Mouse (Mus musculus) CH12.LX (cell line): ENCODE data around the gene 1300017J02Rik.

Experiments
- CTCF ChIP-seq, 2 experiments: IDR thresholded peaks in 1 of 2; conservative IDR thresholded peaks in 1 of 2; 2 replicates each; pipeline ENCODE4 v1.5.1; 2011 to 2012; ENCODE audit warnings: low read depth in 2 of 2, low read length in 2 of 2, improper control_type of control experiment in 1 of 2, inconsistent platforms in 1 of 2, mild to moderate bottlenecking in 1 of 2, moderate library complexity in 1 of 2
- E2F4 ChIP-seq: IDR thresholded peaks from 2 replicates; pipeline ENCODE4 v1.6.1; 2011; ENCODE audit warnings: low read depth, low read length, improper control_type of control experiment; ENCODE audit not compliant: insufficient replicate concordance
- EP300 ChIP-seq: IDR thresholded peaks from 2 replicates; pipeline ENCODE4 v1.6.1; 2011; ENCODE audit warnings: low read length, improper control_type of control experiment
- ETS1 ChIP-seq: conservative IDR thresholded peaks from 2 replicates; pipeline ENCODE4 v1.6.1; 2012; ENCODE audit warnings: low read depth, mild to moderate bottlenecking, inconsistent platforms, low read length, improper control_type of control experiment, moderate library complexity
- HCFC1 ChIP-seq: IDR thresholded peaks from 2 replicates; pipeline ENCODE4 v1.6.1; 2012; ENCODE audit warnings: low read depth, mild to moderate bottlenecking, inconsistent platforms, low read length, improper control_type of control experiment
- NELFE ChIP-seq: IDR thresholded peaks from 2 replicates; pipeline ENCODE4 v1.6.1; 2011; ENCODE audit warnings: low read depth, low read length, improper control_type of control experiment
- POLR2A ChIP-seq: IDR thresholded peaks from 2 replicates; pipeline ENCODE4 v1.6.1; 2011; ENCODE audit warnings: low read depth, mild to moderate bottlenecking, improper control_type of control experiment, low read length
- SMC3 ChIP-seq: IDR thresholded peaks from 2 replicates; pipeline ENCODE4 v1.6.1; 2011; ENCODE audit warnings: low read depth, low read length, improper control_type of control experiment
- UBTF ChIP-seq: IDR thresholded peaks from 2 replicates; pipeline ENCODE4 v1.6.1; 2012; ENCODE audit warnings: low read depth, mild to moderate bottlenecking, inconsistent platforms, low read length, improper control_type of control experiment, moderate library complexity
- USF1 ChIP-seq: IDR thresholded peaks from 2 replicates; pipeline ENCODE4 v1.6.1; 2014; ENCODE audit warnings: low read depth, mild to moderate bottlenecking, inconsistent platforms, low read length, improper control_type of control experiment

- TF ChIP-seq HCFC1: no peak
- TF ChIP-seq CTCF (conservative IDR thresholded peaks at IDR 0.05 in 1 of 2, IDR thresholded peaks at IDR 0.05 in 1 of 2; ENCODE audit: low read depth in 2 of 2, low read length in 2 of 2): no peak
- TF ChIP-seq NELFE: no peak
- TF ChIP-seq USF1: no peak
- no peak for TF ChIP-seq EP300
- no peak for TF ChIP-seq POLR2A
- TF ChIP-seq ETS1: no peak
- no peak for TF ChIP-seq E2F4
- TF ChIP-seq UBTF: no peak
- TF ChIP-seq SMC3: no peak
These were observed 42.2 kb upstream of the 1300017J02Rik start for GRCm38 (mm10) chr9:103347045-103347444.
